Mouse (Mus musculus) hindbrain, postnatal 0 days (tissue): ENCODE measurements around the gene Nek9. TPM values are rescaled to one million over a fixed set of nuclear protein-coding genes. Genes with fewer than 3 reads are reported as not detected.

Source experiments
- ATAC-seq: fragments of 200-750 bp; cut with Nextera tagmentation; 2 replicates; pipeline ENCODE4 v1.8.0; 2017; ENCODE audit warnings: mild to moderate bottlenecking, moderate TSS enrichment, moderate library complexity
- DNase-seq: peaks from one replicate; pipeline ENCODE4 v3.0.0-alpha.2; 2015; ENCODE audit warnings: low spot score
- H3K27ac ChIP-seq: fragments of 300-500 bp; sonication (generic); 2 replicates; pipeline ENCODE4 v1.5.1; 2014; ENCODE audit warnings: mild to moderate bottlenecking
- H3K27me3 ChIP-seq: fragments of 300-500 bp; sonication (generic); 2 replicates; pipeline ENCODE4 v1.6.1; 2014; ENCODE audit warnings: low read length, mixed read lengths; ENCODE audit not compliant: insufficient read depth
- H3K36me3 ChIP-seq: fragments of 300-500 bp; sonication (generic); 2 replicates; pipeline ENCODE4 v1.6.1; 2014; ENCODE audit warnings: low read length, mixed read lengths; ENCODE audit not compliant: insufficient read depth
- H3K4me1 ChIP-seq: fragments of 300-500 bp; sonication (generic); 2 replicates; pipeline ENCODE4 v1.6.1; 2014; ENCODE audit warnings: antibody characterized with exemption, low read length, mixed read lengths; ENCODE audit not compliant: insufficient read depth
- H3K4me2 ChIP-seq: fragments of 300-500 bp; sonication (generic); 2 replicates; pipeline ENCODE4 v1.6.1; 2014; ENCODE audit warnings: low read depth, mild to moderate bottlenecking, low read length, moderate library complexity, mixed read lengths
- H3K4me3 ChIP-seq: fragments of 300-500 bp; sonication (generic); 2 replicates; pipeline ENCODE4 v1.5.1; 2014; ENCODE audit warnings: low read length
- H3K9ac ChIP-seq: fragments of 300-500 bp; sonication (generic); replicated peaks from 2 replicates; pipeline ENCODE4 v1.6.1; 2014; ENCODE audit warnings: mild to moderate bottlenecking, low read length, moderate library complexity, mixed read lengths
- H3K9me3 ChIP-seq: fragments of 300-500 bp; sonication (generic); 2 replicates; pipeline ENCODE4 v1.6.1; 2016; ENCODE audit warnings: low read length, mixed read lengths
- CTCF ChIP-seq: IDR thresholded peaks from 2 replicates; pipeline ENCODE4 v1.5.1; 2016; ENCODE audit warnings: antibody characterized with exemption, control low read depth, low read depth
- WGBS: fragments of 180-500 bp; shearing (Covaris S2); extraction: QIAGEN DNeasy Blood & Tissue Kit; methylation state at CpG from one replicate; pipeline ENCODE4 v1.1.7; 2014; 5-methylcytosine and 5-hydroxymethylcytosine counted together
- polyA plus RNA-seq: library from polyadenylated mRNA; unstranded; fragments of >200 nt; fragmentation: Nextera tagmentation; extraction: Ambion mirVana; gene quantifications from 2 replicates; pipeline ENCODE4 v1.2.1, GENCODE M21; 2015
- total RNA-seq: library from RNA; depleted of rRNA; stranded (reverse); fragments of >200 nt; gene quantifications from 2 replicates; pipeline ENCODE4 v1.2.3, GENCODE M21; 2014; rRNA removed

The Nek9 gene
- total and polyA plus RNA-seq, 2 experiments from 2014 or later: 10.5 to 21.5 TPM

DNA sequence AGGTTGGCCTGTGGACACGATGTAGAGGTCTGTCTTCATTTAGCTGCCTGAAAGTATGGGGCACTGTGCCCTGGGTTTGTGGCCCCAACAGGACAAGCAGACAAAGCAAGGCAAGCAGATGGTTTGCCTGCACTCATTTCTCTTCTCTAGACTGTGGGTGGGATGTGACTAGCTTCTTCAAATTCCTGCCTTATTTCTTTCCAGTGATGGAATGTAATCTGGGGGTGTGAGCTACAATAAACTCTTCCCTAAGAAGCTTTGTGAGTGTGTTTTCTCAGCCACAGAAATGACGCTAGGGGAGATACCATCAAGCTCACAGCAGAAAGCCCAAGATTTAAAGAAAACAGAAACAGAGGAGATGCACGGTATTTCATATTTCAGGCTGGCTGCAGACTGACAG lies 87.1 kb downstream of the Nek9 start:
- Histone ChIP-seq H3K27me3 (no peaks in the 10 kb centered on the region), H3K9me3 (no peaks in the 10 kb centered on the region), H3K9ac (no peak overlapping the region), H3K27ac (no peak overlapping the region), H3K4me2 (no peak overlapping the region), H3K36me3 (no peaks in the 10 kb centered on the region), H3K4me3 (no peak overlapping the region), H3K4me1 (no peaks in the 10 kb centered on the region)
- ATAC-seq: no peak
- DNase-seq: no peak
- TF ChIP-seq CTCF: no peak
- 84% methylated on average over 3 of the region's 3 CpGs for WGBS

Other genes with a start within 250 kb of the Nek9 start
- gene Prox2, start 228.6 kb downstream of the Nek9 start, total RNA-seq: 0.68 and 0.79 TPM in 2 replicates
- 1.4 and 2.0 TPM in 2 replicates for gene Prox2, start 228.6 kb downstream of the Nek9 start, polyA plus RNA-seq
- 104 and 115 TPM in 2 replicates for gene Dlst, start 228.5 kb downstream of the Nek9 start, total RNA-seq
- 104 and 108 TPM in 2 replicates for gene Dlst, start 228.5 kb downstream of the Nek9 start, polyA plus RNA-seq
- 42.0 TPM in 2 replicates for gene Rps6kl1, start 188.1 kb downstream of the Nek9 start, total RNA-seq
- gene Rps6kl1, start 188.1 kb downstream of the Nek9 start, polyA plus RNA-seq: 29.3 and 30.8 TPM in 2 replicates
- 2.9 and 5.0 TPM in 2 replicates for gene Pgf, start 161.6 kb downstream of the Nek9 start, total RNA-seq
- 10.0 TPM in 2 replicates for gene Pgf, start 161.6 kb downstream of the Nek9 start, polyA plus RNA-seq
- 38.9 and 91.0 TPM in 2 replicates for gene Eif2b2, start 119.9 kb downstream of the Nek9 start, total RNA-seq
- gene Eif2b2, start 119.9 kb downstream of the Nek9 start, polyA plus RNA-seq: 86.6 and 87.9 TPM in 2 replicates
- gene Mlh3, start 68.8 kb downstream of the Nek9 start, total RNA-seq: 5.5 and 9.9 TPM in 2 replicates
- 4.9 and 5.1 TPM in 2 replicates for gene Mlh3, start 68.8 kb downstream of the Nek9 start, polyA plus RNA-seq
- gene Acyp1, start 50.9 kb downstream of the Nek9 start, total RNA-seq: 17.9 and 18.2 TPM in 2 replicates
- gene Acyp1, start 50.9 kb downstream of the Nek9 start, polyA plus RNA-seq: 50.9 and 55.8 TPM in 2 replicates
- 1.1 and 1.3 TPM in 2 replicates for gene Zc2hc1c, start 50.8 kb downstream of the Nek9 start, total RNA-seq
- 1.4 and 1.5 TPM in 2 replicates for gene Zc2hc1c, start 50.8 kb downstream of the Nek9 start, polyA plus RNA-seq
- gene Tmed10, start 35.5 kb upstream of the Nek9 start, total RNA-seq: 55.0 and 59.3 TPM in 2 replicates
- gene Tmed10, start 35.5 kb upstream of the Nek9 start, polyA plus RNA-seq: 222 and 224 TPM in 2 replicates
- 20.7 and 23.4 TPM in 2 replicates for gene Fos, start 134.5 kb upstream of the Nek9 start, total RNA-seq
- 12.1 and 13.5 TPM in 2 replicates for gene Fos, start 134.5 kb upstream of the Nek9 start, polyA plus RNA-seq